Mouse (Mus musculus): ENCODE measurements at regions not wholly inside any gene's neighbourhood (a gene's known extent, or its start where the extent isn't known, plus 50 kb on each side); places are given as distances from the start of the nearest gene placed in this dataset.

DNA sequence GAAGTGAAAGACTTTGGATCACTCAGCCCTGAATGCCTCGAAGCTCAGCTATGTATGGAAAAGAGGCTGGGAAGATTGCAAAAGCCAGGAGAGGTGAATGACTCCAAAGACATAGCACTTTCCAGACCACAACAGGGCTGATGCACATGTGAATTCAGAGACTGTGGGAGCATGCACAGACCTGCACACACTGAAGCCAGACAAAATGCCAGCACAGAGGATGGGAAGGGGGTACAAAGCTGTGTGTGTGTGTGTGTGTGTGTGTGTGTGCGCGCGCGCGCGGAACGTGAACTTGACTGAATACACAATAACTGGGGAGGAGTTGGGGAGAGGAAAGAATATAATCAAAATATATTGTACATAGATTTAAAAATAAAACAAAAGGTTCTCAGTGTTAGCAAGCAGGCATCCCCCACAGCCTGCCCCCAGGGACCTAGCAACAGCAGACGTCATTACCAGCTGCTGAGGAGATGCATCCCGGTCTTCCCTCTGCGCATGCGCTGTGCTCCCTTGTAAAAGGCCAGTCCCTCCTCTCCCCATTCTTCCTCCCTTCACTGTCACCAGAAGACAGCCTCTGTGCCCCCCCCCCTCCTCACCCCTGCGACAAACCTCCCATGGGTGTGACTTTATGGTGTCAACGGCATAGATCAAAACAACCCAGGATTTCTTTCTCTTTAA lies 89.5 kb upstream of the Mrps22 start:
- DNase-seq (ENCODE audit: low spot score), result peak; percentile 37

DNA sequence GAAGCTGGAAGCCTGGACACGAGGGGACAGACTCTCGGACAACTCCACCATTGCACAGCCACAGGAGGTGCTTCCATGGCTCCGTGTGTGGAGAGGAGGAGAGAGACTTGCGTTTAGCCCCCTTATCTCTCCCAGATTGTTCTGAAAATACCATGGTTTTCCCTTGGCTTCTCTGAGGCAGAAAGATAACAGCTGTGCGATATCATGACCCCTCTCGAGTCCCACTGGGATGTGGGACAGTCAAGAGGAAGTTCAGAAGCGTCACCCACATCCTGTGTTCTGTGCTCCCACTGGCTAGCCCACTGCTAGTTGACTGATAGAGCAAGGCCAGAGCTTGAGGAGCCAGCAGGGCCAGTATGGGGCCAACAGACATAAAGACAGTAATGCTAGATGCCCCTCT lies 84.1 kb upstream of the Mrps22 start:
- DNase-seq (ENCODE audit: low spot score), result no peak

DNA sequence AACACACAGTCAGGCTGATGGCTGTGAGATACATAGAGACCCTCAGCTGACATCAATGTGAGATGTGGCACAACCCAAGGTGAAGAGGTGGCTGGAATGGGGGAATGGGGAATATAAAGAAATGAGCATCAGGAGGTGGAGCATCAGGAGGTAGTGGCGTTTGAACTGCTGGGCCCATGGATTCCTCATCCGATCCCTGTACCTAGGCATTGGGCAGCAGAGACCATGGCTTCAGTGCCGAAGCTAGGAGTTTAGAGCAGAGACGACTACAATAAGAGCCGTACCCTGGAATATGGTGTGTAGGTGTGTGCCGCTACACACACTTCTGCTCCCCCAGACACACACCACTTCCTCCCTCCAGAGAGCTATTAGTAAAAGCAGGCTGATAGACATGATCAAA lies 82.9 kb upstream of the Mrps22 start:
- DNase-seq (ENCODE audit: low spot score), result no peak

- DNase-seq (ENCODE audit: low spot score), result no peak
Measured at GRCm38 (mm10) chr9:98675612-98676011, 74.2 kb upstream of the Mrps22 start.

DNA sequence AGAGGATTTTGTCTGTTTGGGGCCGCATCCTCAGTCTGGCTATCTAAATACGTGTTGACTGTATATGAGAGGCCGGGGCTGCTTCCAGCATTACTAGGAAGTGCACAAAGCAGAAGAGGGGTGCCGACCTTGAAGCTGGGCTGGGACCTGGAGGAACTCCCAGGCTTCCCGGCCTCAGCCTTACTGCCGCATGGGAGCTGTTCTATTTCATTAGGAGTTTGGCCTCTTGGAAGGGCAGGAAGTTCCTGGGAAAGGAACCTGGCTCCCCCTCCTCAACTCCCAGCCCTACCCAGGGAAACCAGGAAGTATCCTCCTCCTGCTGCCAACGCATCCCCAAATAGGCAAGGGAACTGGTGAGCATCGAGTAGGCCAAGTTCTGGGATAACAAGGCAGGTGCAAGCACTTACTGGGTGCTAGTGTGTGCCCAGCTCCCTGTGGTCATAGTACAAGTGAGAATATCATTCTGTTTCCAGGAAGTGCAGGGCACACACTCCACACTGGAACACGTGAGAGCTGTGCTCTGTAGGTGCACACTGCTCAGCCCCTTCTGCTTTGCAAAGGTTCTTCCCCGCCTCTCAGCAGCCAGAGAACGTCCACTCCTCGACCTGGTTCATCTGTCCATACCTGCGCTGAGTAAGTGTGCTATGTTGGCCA lies 72.1 kb upstream of the Mrps22 start:
- no peak for DNase-seq (ENCODE audit: low spot score)

DNA sequence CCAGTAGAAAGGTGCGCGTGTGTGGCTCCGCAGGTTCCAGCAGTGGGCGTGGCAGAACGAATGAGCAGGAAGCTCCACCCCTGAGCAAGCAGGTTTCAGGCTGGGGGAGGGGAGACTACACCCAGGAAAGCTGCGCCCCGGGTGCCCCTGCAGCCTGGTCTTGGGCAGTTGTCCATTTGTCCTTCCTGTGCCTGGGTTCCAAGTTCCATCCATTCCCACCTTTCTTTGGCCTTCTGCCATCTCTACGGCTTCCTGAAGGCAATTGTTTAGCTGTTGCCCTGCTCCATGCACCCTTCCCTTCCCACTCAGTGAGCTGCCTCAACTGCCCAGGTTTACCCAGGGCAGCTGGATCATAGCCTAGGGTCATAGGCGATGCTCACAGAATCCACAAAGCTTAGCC lies 70.9 kb upstream of the Mrps22 start:
- DNase-seq (ENCODE audit: low spot score), result no peak

DNA sequence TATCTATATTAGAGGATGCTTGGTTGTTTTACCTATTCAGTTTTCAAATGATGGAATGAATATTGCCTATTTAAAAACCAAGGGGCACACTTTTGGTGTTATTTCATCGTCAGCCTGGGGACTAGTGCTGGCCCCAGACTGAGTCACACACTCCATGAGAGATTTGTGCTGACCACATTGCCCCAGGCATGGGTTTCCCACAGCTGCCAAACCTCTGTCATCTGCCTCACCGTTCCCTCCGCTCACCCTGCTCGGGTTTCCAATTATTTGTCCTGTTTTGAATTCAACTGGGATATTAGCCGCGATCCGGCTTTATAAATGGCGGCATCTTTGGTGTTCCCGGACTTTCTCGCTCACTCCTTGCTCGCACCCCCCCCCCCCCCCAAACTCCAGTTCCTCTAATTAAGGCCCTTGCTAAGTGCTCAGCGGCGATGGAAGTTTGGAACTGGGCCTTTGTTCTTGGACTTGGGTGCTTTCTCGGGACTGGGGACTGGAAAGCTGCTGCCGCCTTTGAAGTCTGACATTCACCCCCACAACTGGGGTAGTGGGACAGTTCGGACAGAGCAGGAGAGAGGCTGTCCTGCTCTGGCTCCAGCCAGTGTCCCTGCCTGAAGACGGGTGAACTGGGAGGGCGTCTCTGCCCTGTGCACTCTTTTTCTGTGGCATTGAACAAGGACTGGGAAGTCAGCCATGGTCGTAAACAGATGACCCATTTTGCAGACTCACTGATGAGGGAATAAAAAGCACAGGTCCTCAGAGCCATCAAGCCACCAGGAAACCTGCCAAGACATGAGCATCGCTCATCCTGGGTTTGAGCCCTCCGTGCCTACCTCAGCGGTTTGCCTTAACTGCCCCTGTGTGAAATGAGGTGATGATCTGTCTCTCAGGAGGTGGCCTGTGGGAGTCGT lies 67.2 kb upstream of the Mrps22 start:
- DNase-seq (ENCODE audit: low spot score), result no peak

DNA sequence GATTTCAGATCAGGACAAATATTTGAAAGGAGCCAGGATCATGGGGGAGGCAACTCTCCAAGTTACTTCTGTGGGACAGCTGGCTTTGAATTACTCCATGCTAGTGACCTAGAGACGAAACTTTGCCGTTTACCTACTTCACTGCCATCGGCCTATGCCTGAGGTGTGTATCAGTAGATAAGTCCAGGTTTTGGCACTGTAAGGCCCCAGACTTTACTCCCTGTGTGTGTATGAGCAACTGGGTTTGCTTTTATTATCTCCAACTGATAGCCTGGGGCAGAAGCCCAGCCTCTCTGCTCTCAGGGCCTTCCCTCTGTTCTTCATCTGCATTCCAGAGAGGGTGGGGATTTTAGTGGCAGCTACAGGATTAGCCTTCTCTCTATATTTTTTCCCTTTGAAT lies 65.6 kb upstream of the Mrps22 start:
- DNase-seq (ENCODE audit: low spot score), result no peak

- DNase-seq (ENCODE audit: low spot score), result no peak
Measured at GRCm38 (mm10) chr9:98663011-98663410, 61.6 kb upstream of the Mrps22 start.

GRCm38 (mm10) chr9:98651681-98652080 lies 50.2 kb upstream of the Mrps22 start:
- DNase-seq (ENCODE audit: low spot score), result no peak
